Mouse (Mus musculus): ENCODE measurements around the gene Trpm8. TPM values are rescaled to one million over a fixed set of nuclear protein-coding genes. Genes with fewer than 3 reads are reported as not detected.

Gene Trpm8
- polyA plus RNA-seq, 1 experiment from 2014 or later: not detected

DNA sequence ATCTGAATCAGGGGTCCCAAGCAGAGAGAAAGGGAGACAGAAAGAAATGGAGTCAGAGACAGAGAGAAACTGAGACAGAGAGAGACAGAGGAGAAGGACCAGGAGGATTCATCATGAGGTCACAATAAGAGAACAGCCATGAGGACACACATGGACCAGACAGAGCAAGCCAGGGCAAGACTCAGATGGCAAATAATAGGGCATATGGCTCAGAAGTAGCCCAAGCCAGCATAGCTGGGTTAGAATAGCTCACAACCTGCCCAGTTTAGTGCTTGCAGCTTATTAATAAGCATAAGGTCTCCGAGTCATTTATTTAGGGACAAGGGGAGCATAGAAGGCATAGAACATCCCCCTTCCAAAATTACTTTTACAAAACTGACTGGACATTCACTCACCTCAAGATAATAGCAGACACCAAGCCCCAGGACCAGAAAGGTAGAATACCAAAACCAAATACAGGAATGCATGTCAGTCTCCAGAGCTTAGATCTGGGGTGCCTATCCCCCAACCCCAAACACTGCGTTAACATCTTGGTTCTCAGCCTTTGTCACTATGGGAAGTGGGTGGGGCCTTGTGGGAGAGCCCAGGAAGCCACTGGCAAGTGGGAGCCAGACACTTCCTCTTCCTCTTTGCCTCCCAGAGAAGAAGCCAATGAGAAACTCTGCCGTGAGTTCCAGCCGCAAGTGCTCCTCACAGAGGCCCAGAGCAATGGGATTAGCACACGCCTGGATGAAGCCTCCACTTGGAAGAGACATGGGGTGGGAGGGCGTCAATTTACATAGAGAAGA, 155.8 kb downstream of the Trpm8 start:
- Histone ChIP-seq H3K4me2 (no peak overlapping the region), H3K27ac (ENCODE audit: low read depth) (no peak overlapping the region)
- ATAC-seq (ENCODE audit: insufficient read depth): no peak

DNA sequence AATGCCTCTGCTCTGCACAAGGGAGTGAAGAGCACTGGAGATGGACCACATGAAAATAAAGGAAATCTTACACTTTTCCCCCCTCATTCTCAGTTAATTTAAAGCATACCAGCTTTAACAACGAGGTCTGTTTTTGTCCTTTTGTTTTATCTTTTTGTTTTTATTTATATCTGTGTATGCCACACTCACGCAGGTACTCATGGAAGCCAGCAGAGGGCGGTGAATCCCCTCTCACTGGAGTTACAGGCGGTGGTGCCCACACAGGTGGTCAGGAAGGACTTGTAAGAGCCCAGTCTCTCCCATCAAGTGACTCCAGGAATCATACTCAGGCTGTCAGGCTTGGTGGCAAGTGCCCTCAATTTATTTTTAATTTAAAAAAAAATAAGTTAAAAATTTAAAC, 156.6 kb downstream of the Trpm8 start:
- Histone ChIP-seq H3K9me3 (ENCODE audit: low read depth, low read length) (no peaks in the 10 kb centered on the region), H3K9ac (no peak overlapping the region), H3K36me3 (ENCODE audit: insufficient read depth) (no peaks in the 10 kb centered on the region), H3K4me3 (ENCODE audit: low read depth, low read length) (no peak overlapping the region), H3K27ac (ENCODE audit: low read depth) (no peak overlapping the region), H3K4me2 (no peak overlapping the region), H3K27me3 (ENCODE audit: insufficient read depth, low read length) (no peaks in the 10 kb centered on the region), H3K4me1 (ENCODE audit: insufficient read depth) (no peaks in the 10 kb centered on the region)
- WGBS: 57% methylated on average over 4 of the region's 4 CpGs
- ATAC-seq (ENCODE audit: insufficient read depth) (no peak), DNase-seq (no peak)
- peak; percentile 48 for TF ChIP-seq CTCF (IDR thresholded peaks at IDR 0.05; ENCODE audit: low read depth)

More for the DNA sequence above, 155.8 kb downstream of the Trpm8 start:
- Histone ChIP-seq H3K4me3 (ENCODE audit: low read depth, low read length) (no peak overlapping the region), H3K9me3 (ENCODE audit: low read depth, low read length) (no peaks in the 10 kb centered on the region), H3K9ac (no peak overlapping the region), H3K27me3 (ENCODE audit: insufficient read depth, low read length) (no peaks in the 10 kb centered on the region), H3K4me1 (ENCODE audit: insufficient read depth) (no peaks in the 10 kb centered on the region), H3K36me3 (ENCODE audit: insufficient read depth) (no peaks in the 10 kb centered on the region)
- no peak for TF ChIP-seq CTCF (IDR thresholded peaks at IDR 0.05; ENCODE audit: low read depth)
- 60% methylated on average over 6 of the region's 6 CpGs for WGBS
- no peak for DNase-seq

DNA sequence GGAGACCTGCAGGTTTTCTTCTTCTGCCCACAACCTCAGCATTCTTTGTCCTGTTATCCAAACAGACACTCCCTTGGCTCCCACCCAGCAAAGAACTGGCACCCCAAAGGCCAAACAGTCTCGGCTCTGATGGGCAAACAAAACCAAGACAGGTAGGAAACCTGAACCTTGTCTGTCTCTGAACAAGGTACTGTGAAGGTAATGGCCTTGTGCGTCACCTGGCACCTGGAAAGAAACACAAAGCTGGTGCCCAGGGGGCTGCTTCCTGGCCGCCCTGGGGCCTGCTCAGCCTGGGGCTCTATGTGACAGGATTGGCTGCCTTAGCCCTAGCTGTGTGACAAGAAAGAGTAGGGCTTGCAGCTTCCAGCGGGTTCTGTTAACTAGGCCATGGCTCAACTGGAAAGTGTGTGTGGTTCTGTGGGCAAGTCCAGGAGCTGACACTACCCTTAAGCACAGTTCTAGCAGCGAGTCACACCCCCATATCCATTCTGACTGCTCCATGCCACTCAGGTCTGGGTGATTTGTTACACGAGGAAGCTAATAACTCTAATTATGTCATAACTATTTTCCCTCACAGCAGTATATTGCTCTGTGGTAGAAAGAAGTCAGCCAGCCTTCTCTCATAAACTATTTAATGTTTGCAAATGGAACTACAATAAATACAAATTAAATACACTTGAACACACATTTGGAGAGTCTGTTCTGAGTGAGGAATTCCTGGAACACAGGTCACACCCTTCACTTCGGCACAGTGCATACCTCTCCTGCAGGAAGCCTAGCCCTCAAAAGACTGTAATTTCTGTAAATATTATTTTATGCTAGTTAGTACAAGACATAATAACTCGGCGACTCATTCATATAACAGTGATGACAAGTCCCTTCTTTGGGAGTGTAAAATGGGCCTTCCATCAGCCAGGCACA, 160.0 kb downstream of the Trpm8 start:
- H3K27ac ChIP-seq (ENCODE audit: low read depth): peak overlapping the region; percentile 90
- peak; percentile 86 for ATAC-seq (ENCODE audit: insufficient read depth)

More for the DNA sequence above, 160.0 kb downstream of the Trpm8 start:
- Histone ChIP-seq H3K9me3 (ENCODE audit: low read depth, low read length) (no peaks in the 10 kb centered on the region), H3K4me3 (ENCODE audit: low read depth, low read length) (no peak overlapping the region), H3K27me3 (ENCODE audit: insufficient read depth, low read length) (no peaks in the 10 kb centered on the region), H3K4me2 (no peak overlapping the region), H3K9ac (no peak overlapping the region), H3K4me1 (ENCODE audit: insufficient read depth) (no peaks in the 10 kb centered on the region), H3K36me3 (ENCODE audit: insufficient read depth) (no peaks in the 10 kb centered on the region)
- peak; percentile 65 for DNase-seq
- WGBS: 48% methylated on average over 9 of the region's 9 CpGs
- TF ChIP-seq CTCF (IDR thresholded peaks at IDR 0.05; ENCODE audit: low read depth): no peak

Other genes starting within 250 kb of the Trpm8 start
- gene Ugt1a10, start 222.3 kb upstream of the Trpm8 start, polyA plus RNA-seq (2014; fragmentation: Nextera tagmentation; extraction: Ambion mirVana): not detected in 2 replicates
- not detected in 2 replicates for gene Ugt1a9, start 206.9 kb upstream of the Trpm8 start, polyA plus RNA-seq (2014; fragmentation: Nextera tagmentation; extraction: Ambion mirVana)
- not detected in 2 replicates for gene Ugt1a8, start 189.8 kb upstream of the Trpm8 start, polyA plus RNA-seq (2014; fragmentation: Nextera tagmentation; extraction: Ambion mirVana)
- gene Ugt1a7c, start 182.6 kb upstream of the Trpm8 start, polyA plus RNA-seq (2014; fragmentation: Nextera tagmentation; extraction: Ambion mirVana): 1.5 and 1.7 TPM in 2 replicates
- gene Ugt1a6b, start 174.4 kb upstream of the Trpm8 start, polyA plus RNA-seq (2014; fragmentation: Nextera tagmentation; extraction: Ambion mirVana): 0.38 TPM in 1 of 2 replicates, not detected in the other
- 0.96 and 1.2 TPM in 2 replicates for gene Ugt1a6a, start 142.9 kb upstream of the Trpm8 start, polyA plus RNA-seq (2014; fragmentation: Nextera tagmentation; extraction: Ambion mirVana)
- gene Ugt1a5, start 111.6 kb upstream of the Trpm8 start, polyA plus RNA-seq (2014; fragmentation: Nextera tagmentation; extraction: Ambion mirVana): 0.08 TPM in 1 of 2 replicates, not detected in the other
- not detected in 2 replicates for gene Ugt1a2, start 77.1 kb upstream of the Trpm8 start, polyA plus RNA-seq (2014; fragmentation: Nextera tagmentation; extraction: Ambion mirVana)
- 6.2 and 8.2 TPM in 2 replicates for gene Dnajb3, start 71.9 kb upstream of the Trpm8 start, polyA plus RNA-seq (2014; fragmentation: Nextera tagmentation; extraction: Ambion mirVana)
- 0.16 TPM in 1 of 2 replicates, not detected in the other for gene Ugt1a1, start 65.7 kb upstream of the Trpm8 start, polyA plus RNA-seq (2014; fragmentation: Nextera tagmentation; extraction: Ambion mirVana)
- gene Mroh2a, start 50.7 kb upstream of the Trpm8 start, polyA plus RNA-seq (2014; fragmentation: Nextera tagmentation; extraction: Ambion mirVana): 2.1 and 2.7 TPM in 2 replicates
- gene Hjurp, start within 50 bp of the Trpm8 start, polyA plus RNA-seq (2014; fragmentation: Nextera tagmentation; extraction: Ambion mirVana): 215 and 225 TPM in 2 replicates
- 0.37 TPM in 1 of 2 replicates, not detected in the other for gene Spp2, start 129.3 kb downstream of the Trpm8 start, polyA plus RNA-seq (2014; fragmentation: Nextera tagmentation; extraction: Ambion mirVana)
- 0.27 and 0.38 TPM in 2 replicates for gene Glrp1, start 232.4 kb downstream of the Trpm8 start, polyA plus RNA-seq (2014; fragmentation: Nextera tagmentation; extraction: Ambion mirVana)

All from lung, embryonic 14.5 days (tissue).